Mouse (Mus musculus): ENCODE data around the gene Clip2. TPM values are rescaled to one million over a fixed set of nuclear protein-coding genes. Genes with fewer than 3 reads are reported as not detected.

Clip2 gene
- polyA plus RNA-seq, 1 experiment from 2014 or later, result 14.4 TPM

- no peaks in the 10 kb centered on the region for H3K4me1 ChIP-seq (ENCODE audit: control insufficient read depth, insufficient read depth, low read depth, low read length)
- peak overlapping the region; percentile 42; the same call in 1 of the 2 replicates for H3K27ac ChIP-seq (ENCODE audit: low read depth, low read length)
- ATAC-seq, result peak; percentile 86
- H3K9me3 ChIP-seq (ENCODE audit: control insufficient read depth, low read length), result no peaks in the 10 kb centered on the region
- no peak overlapping the region for H3K4me2 ChIP-seq (ENCODE audit: low read length)
- H3K36me3 ChIP-seq (ENCODE audit: control insufficient read depth, insufficient read depth, low read length), result peaks cover 46% of the 10 kb centered on the region
- H3K4me3 ChIP-seq (ENCODE audit: low read length), result no peak overlapping the region
- H3K27me3 ChIP-seq (replicated peaks; ENCODE audit: control insufficient read depth, insufficient read depth, low read length), result no peaks in the 10 kb centered on the region
- H3K9ac ChIP-seq (ENCODE audit: low read depth, low read length), result no peak overlapping the region
- 43% methylated on average over 9 of the region's 9 CpGs for WGBS
Observed at GRCm38 (mm10) chr5:134505810-134506292, 46.4 kb downstream of the Clip2 start.

GRCm38 (mm10) chr5:134502591-134502990 lies 49.6 kb downstream of the Clip2 start:
- Histone ChIP-seq H3K4me2 (ENCODE audit: low read length) (no peak overlapping the region), H3K27ac (ENCODE audit: low read depth, low read length) (no peak overlapping the region), H3K9me3 (ENCODE audit: control insufficient read depth, low read length) (no peaks in the 10 kb centered on the region), H3K27me3 (replicated peaks; ENCODE audit: control insufficient read depth, insufficient read depth, low read length) (no peaks in the 10 kb centered on the region), H3K36me3 (ENCODE audit: control insufficient read depth, insufficient read depth, low read length) (peaks cover 41% of the 10 kb centered on the region), H3K4me1 (ENCODE audit: control insufficient read depth, insufficient read depth, low read depth, low read length) (no peaks in the 10 kb centered on the region), H3K4me3 (ENCODE audit: low read length) (no peak overlapping the region), H3K9ac (ENCODE audit: low read depth, low read length) (no peak overlapping the region)
- no peak for ATAC-seq
- 94% methylated on average over 18 of the region's 18 CpGs for WGBS

DNA sequence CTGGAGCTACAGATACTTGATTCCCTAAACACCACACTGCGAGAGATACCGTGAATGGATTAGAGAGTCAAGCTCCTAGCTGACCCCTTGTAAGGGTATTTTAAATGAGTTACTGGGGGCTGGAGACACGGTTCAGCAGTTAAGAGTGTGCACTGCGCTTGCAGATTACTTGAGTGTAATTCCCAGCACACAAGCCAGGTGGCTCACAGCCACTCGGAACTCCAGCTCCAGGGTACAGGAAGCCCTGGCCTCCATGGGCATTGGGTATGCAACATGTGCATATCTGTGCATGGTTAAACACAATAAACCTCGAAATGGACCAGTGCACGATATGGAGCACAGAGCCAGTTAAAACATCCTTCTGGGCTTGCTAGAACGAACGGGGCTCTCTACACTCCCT lies 50.8 kb downstream of the Clip2 start:
- no peaks in the 10 kb centered on the region for H3K9me3 ChIP-seq (ENCODE audit: control insufficient read depth, low read length)
- ATAC-seq, result no peak
- no peak overlapping the region for H3K4me3 ChIP-seq (ENCODE audit: low read length)
- H3K4me1 ChIP-seq (ENCODE audit: control insufficient read depth, insufficient read depth, low read depth, low read length), result no peaks in the 10 kb centered on the region
- H3K27me3 ChIP-seq (replicated peaks; ENCODE audit: control insufficient read depth, insufficient read depth, low read length), result no peaks in the 10 kb centered on the region
- 89% methylated on average over 9 of the region's 9 CpGs for WGBS
- H3K9ac ChIP-seq (ENCODE audit: low read depth, low read length), result no peak overlapping the region
- H3K4me2 ChIP-seq (ENCODE audit: low read length), result no peak overlapping the region
- peaks cover 53% of the 10 kb centered on the region for H3K36me3 ChIP-seq (ENCODE audit: control insufficient read depth, insufficient read depth, low read length)
- no peak overlapping the region for H3K27ac ChIP-seq (ENCODE audit: low read depth, low read length)

DNA sequence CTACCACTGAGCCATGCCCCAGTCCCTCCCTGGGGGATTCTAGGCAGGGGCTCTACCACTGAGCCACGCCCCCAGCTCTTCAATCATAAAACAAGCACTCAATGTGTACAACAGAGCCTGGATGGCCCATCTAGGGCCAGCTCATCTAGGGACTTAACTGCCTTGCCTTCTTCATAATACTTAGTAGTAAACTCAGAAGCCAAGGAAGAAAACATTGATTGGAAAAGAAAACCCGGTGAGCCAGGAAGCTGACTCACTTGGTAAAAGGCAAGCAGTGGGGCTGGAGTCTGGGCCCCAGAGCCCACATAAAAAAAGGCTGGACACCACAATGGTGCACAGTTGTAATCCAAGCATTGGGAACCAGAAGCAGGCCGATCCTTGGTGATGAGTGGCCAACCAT lies 51.6 kb downstream of the Clip2 start:
- no peak overlapping the region for H3K9ac ChIP-seq (ENCODE audit: low read depth, low read length)
- ATAC-seq, result no peak
- WGBS, result 96% methylated on average over 3 of the region's 3 CpGs

DNA sequence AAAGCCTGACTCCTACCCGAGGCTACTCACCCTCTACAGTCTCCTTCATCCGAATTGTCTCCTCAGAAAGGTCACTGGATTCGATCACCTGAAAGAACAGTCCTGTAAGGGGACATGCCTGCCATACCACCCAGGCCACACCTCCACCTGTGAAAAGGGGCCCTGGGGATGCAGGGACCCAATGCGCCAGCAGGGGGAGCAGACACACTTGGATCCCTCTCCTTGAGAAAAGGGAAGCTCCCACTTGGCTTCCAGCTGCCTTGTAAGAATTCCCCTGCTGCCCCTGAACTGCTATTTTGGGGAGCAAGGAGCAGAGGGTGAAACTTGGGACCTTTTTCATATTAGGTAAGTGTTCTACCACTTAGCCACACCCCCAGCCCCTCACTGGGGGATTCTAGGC lies 52.2 kb downstream of the Clip2 start:
- no peaks in the 10 kb centered on the region for H3K27me3 ChIP-seq (replicated peaks; ENCODE audit: control insufficient read depth, insufficient read depth, low read length)
- 77% methylated on average over 4 of the region's 4 CpGs for WGBS
- ATAC-seq, result no peak
- no peak overlapping the region for H3K4me3 ChIP-seq (ENCODE audit: low read length)
- no peaks in the 10 kb centered on the region for H3K4me1 ChIP-seq (ENCODE audit: control insufficient read depth, insufficient read depth, low read depth, low read length)
- H3K4me2 ChIP-seq (ENCODE audit: low read length), result no peak overlapping the region
- no peaks in the 10 kb centered on the region for H3K9me3 ChIP-seq (ENCODE audit: control insufficient read depth, low read length)
- H3K36me3 ChIP-seq (ENCODE audit: control insufficient read depth, insufficient read depth, low read length), result peaks cover 59% of the 10 kb centered on the region
- H3K27ac ChIP-seq (ENCODE audit: low read depth, low read length), result no peak overlapping the region
- H3K9ac ChIP-seq (ENCODE audit: low read depth, low read length), result no peak overlapping the region

More for the DNA sequence above, 51.6 kb downstream of the Clip2 start:
- Histone ChIP-seq H3K4me1 (ENCODE audit: control insufficient read depth, insufficient read depth, low read depth, low read length) (no peaks in the 10 kb centered on the region), H3K4me3 (ENCODE audit: low read length) (no peak overlapping the region), H3K9me3 (ENCODE audit: control insufficient read depth, low read length) (no peaks in the 10 kb centered on the region), H3K4me2 (ENCODE audit: low read length) (no peak overlapping the region), H3K27ac (ENCODE audit: low read depth, low read length) (no peak overlapping the region), H3K36me3 (ENCODE audit: control insufficient read depth, insufficient read depth, low read length) (peaks cover 58% of the 10 kb centered on the region), H3K27me3 (replicated peaks; ENCODE audit: control insufficient read depth, insufficient read depth, low read length) (no peaks in the 10 kb centered on the region)

- Histone ChIP-seq H3K4me2 (ENCODE audit: low read length) (no peak overlapping the region), H3K9ac (ENCODE audit: low read depth, low read length) (no peak overlapping the region), H3K4me1 (ENCODE audit: control insufficient read depth, insufficient read depth, low read depth, low read length) (no peaks in the 10 kb centered on the region), H3K4me3 (ENCODE audit: low read length) (no peak overlapping the region), H3K9me3 (ENCODE audit: control insufficient read depth, low read length) (no peaks in the 10 kb centered on the region), H3K27ac (ENCODE audit: low read depth, low read length) (no peak overlapping the region), H3K27me3 (replicated peaks; ENCODE audit: control insufficient read depth, insufficient read depth, low read length) (no peaks in the 10 kb centered on the region), H3K36me3 (ENCODE audit: control insufficient read depth, insufficient read depth, low read length) (peaks cover 64% of the 10 kb centered on the region)
- WGBS, result 97% methylated on average over 5 of the region's 5 CpGs
- no peak for ATAC-seq
Observed at GRCm38 (mm10) chr5:134497026-134497425, 55.2 kb downstream of the Clip2 start.

DNA sequence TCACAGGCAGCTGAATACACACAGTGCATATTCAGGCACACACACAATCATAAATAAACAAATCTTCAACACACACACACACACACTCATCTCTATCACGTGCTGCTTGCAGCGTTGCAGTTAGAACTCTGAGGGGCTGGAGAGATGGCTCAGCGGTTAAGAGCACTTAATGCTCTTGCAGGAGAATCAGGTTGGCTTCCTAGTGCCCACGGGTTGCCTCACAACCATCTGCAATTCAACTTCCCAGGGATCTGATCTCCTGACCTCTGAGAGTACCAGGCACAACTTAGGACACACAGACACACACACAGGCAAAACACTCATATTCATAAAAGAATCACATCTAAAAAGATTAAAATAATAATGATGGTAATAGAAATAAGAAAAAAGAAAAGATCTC lies 56.4 kb downstream of the Clip2 start:
- no peak for ATAC-seq
- WGBS, result 85% methylated on average over 4 of the region's 4 CpGs
- Histone ChIP-seq H3K9me3 (ENCODE audit: control insufficient read depth, low read length) (no peaks in the 10 kb centered on the region), H3K4me3 (ENCODE audit: low read length) (no peak overlapping the region), H3K9ac (ENCODE audit: low read depth, low read length) (no peak overlapping the region), H3K4me2 (ENCODE audit: low read length) (no peak overlapping the region), H3K27me3 (replicated peaks; ENCODE audit: control insufficient read depth, insufficient read depth, low read length) (no peaks in the 10 kb centered on the region), H3K4me1 (ENCODE audit: control insufficient read depth, insufficient read depth, low read depth, low read length) (no peaks in the 10 kb centered on the region), H3K36me3 (ENCODE audit: control insufficient read depth, insufficient read depth, low read length) (peaks cover 57% of the 10 kb centered on the region), H3K27ac (ENCODE audit: low read depth, low read length) (no peak overlapping the region)

DNA sequence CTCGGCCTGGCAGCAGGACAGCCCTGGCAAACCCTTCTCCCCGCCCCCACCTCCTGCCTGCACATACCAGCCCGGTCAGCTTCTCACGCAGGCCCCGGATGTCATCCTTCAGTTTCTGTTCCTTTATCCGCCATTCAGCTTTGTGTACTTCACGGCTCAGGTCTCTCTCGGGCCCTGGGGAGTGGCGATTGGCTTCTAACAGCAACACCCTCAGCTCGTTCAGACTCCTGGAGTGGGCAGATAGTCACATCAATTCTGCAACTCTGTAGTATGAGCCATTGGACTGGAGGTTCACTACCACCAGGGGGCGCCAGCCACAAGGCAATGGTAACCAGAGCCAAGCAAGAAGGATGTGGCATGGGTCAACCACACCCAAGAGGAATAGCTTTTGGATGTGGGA lies 58.1 kb downstream of the Clip2 start:
- WGBS, result 56% methylated on average over 11 of the region's 11 CpGs
- Histone ChIP-seq H3K27me3 (replicated peaks; ENCODE audit: control insufficient read depth, insufficient read depth, low read length) (no peaks in the 10 kb centered on the region), H3K27ac (ENCODE audit: low read depth, low read length) (no peak overlapping the region), H3K9me3 (ENCODE audit: control insufficient read depth, low read length) (no peaks in the 10 kb centered on the region), H3K36me3 (ENCODE audit: control insufficient read depth, insufficient read depth, low read length) (peaks cover 62% of the 10 kb centered on the region), H3K4me1 (ENCODE audit: control insufficient read depth, insufficient read depth, low read depth, low read length) (no peaks in the 10 kb centered on the region), H3K9ac (ENCODE audit: low read depth, low read length) (no peak overlapping the region), H3K4me3 (ENCODE audit: low read length) (no peak overlapping the region), H3K4me2 (ENCODE audit: low read length) (no peak overlapping the region)
- peak; percentile 40; the same call in 1 of the 2 replicates for ATAC-seq

DNA sequence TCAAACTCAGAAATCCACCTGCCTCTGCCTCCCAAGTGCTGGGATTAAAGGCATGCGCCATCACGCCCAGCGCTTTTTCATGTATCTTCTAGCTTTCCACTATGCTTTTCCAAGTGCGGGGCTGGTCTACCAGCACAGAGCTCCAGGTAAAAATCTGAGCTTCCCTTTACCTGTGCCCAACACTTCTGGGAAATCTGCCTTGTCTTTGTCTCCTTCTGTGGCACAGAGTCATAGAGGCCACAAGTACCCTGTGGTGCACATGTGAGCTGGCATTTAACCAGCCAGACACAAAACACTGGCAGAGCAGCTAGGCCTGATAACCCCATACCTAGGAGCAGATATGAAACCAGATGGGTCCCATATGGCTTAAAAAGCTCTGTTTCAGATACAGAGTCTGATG lies 59.3 kb downstream of the Clip2 start:
- no peak for ATAC-seq
- WGBS, result 97% methylated on average over 4 of the region's 4 CpGs
- Histone ChIP-seq H3K4me1 (ENCODE audit: control insufficient read depth, insufficient read depth, low read depth, low read length) (no peaks in the 10 kb centered on the region), H3K36me3 (ENCODE audit: control insufficient read depth, insufficient read depth, low read length) (peaks cover 56% of the 10 kb centered on the region), H3K4me2 (ENCODE audit: low read length) (no peak overlapping the region), H3K27ac (ENCODE audit: low read depth, low read length) (no peak overlapping the region), H3K9me3 (ENCODE audit: control insufficient read depth, low read length) (no peaks in the 10 kb centered on the region), H3K4me3 (ENCODE audit: low read length) (no peak overlapping the region), H3K9ac (ENCODE audit: low read depth, low read length) (no peak overlapping the region), H3K27me3 (replicated peaks; ENCODE audit: control insufficient read depth, insufficient read depth, low read length) (no peaks in the 10 kb centered on the region)

Data from hindbrain, embryonic 16.5 days (tissue).